Mouse (Mus musculus): ENCODE data around the gene Aldh2.

DNA sequence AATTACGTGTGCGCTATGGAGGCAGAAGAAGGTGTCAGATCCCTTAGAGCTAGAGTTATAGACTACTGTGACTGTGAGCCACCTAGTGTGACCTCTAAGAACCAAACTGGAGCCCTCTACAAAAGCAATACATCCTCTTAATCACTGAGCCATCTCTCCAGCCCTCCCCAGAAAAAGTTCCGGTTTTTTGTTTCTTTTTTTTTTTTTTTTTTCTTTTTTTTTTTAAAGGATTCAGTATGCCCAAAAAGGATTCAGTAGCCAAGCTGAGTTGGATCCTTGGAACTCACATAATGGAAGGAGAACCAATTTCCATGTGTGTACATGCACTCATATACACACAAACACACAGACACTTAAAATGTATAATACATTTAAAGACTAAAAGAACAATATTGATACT, 50.3 kb downstream of the Aldh2 start:
- TF ChIP-seq CTCF (IDR thresholded peaks at IDR 0.05; ENCODE audit: insufficient read depth, low read depth, low read length) = no peak
- no peak for TF ChIP-seq POLR2A (IDR thresholded peaks at IDR 0.05; ENCODE audit: insufficient read depth, low read depth, low read length)
